Mouse (Mus musculus): ENCODE results near the gene Mef2b.

The Mef2b gene

GRCm38 (mm10) chr8:70139026-70139857 is at the start of gene Mef2b, which contains the start of the genes Rfxank and Borcs8:
TSS of gene Mef2b (plus strand) at chr8:70139711.
TSS of gene Rfxank (minus strand) at chr8:70139154.
TSS of gene Borcs8 (plus strand) at chr8:70139499.
- DNase-seq (ENCODE audit: low read depth), result peak; percentile 100

GRCm38 (mm10) chr8:70092786-70093185 is 46.7 kb upstream of the Mef2b start:
- no peak for DNase-seq (ENCODE audit: low read depth)

DNA sequence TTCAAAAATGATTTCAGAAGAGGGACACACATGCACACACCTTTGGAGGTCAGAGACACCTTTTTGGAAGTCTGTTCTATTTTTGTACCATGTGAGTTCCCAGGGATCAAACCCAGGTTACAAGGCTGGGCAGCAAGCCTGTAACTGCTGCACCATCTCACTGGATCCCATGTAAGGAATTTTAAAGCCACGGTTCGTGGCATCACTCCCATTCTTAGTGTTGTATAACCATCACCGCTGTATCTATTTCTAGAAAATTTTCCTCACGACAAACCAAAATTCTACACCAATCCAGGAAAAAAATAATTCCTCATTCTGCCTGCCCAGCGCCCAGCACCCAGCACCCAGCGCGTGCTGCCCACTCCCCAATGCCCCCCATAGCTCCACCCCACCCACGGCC is 40.2 kb upstream of the Mef2b start:
- no peak for DNase-seq (ENCODE audit: low read depth)

GRCm38 (mm10) chr8:70100241-70100640 is 39.3 kb upstream of the Mef2b start:
- no peak for DNase-seq (ENCODE audit: low read depth)

DNA sequence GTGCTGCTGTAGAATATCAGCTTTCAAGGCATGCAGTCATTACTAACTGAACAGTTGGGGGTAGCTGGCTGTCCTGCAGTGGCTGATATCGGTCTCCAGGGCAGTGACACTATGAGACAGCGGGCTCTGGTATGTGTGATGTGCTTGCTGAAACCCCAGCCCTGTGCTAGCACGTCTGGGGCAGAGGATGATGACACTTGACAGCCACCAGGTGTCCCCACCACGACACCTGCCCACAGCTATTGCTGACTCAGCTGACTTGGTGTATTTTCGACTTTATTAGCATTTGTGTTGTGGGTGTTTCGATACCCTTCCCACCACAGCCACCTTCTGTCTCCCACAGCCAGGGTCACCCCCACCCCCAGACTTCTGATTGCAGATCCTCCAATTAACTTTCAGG is 35.0 kb upstream of the Mef2b start:
- peak; percentile 76 for DNase-seq (ENCODE audit: low read depth)

GRCm38 (mm10) chr8:70104922-70105321 is 34.6 kb upstream of the Mef2b start:
- no peak for DNase-seq (ENCODE audit: low read depth)

DNA sequence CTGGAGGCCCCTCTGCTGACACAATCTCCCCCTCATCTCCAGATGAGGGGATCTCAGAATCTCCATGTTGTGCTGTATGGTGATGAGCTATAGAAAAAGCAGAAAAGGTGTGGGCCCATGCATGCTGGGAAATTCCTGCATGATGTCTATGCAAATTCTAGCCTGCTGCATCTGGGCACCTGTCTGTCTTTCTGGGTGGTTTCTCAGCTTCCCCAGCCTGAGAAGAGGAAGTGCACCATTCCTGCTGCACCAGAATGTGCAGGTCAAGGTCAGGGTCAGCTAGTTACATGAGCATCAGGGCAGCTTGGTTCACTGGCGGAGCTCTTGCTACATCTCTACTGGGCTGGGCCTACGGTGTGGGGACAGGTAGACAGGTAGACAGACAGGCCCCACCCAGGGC is 29.1 kb upstream of the Mef2b start:
- no peak for DNase-seq (ENCODE audit: low read depth)

DNA sequence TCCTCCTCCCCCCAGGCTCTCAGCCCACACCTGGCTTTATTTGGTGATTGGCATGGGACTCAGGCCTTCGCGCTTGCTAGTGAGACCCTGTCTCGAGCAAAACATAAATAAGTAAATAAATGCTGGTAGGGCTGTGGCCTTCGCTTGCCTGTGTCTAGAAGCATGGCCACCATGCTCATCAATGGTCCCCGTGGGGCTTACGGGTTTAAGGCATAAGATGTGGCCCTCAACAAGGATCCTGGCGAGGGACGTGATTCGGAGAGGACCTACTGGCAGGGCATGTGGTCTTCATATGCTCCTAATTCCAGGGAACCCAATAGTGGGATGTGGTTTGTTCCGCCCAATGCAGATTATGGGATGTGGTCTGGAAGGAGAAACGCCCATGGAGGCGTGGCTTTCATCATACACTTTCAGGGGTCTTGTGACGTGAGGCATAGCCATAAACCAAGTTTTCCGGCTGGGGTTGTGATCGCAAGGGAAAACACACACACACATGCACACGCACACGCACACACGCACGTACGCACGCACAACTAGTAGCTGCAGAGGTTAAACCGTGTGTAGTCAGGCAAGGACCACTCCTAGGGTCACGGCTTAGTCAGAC is 28.2 kb upstream of the Mef2b start:
- no peak for DNase-seq (ENCODE audit: low read depth)

DNA sequence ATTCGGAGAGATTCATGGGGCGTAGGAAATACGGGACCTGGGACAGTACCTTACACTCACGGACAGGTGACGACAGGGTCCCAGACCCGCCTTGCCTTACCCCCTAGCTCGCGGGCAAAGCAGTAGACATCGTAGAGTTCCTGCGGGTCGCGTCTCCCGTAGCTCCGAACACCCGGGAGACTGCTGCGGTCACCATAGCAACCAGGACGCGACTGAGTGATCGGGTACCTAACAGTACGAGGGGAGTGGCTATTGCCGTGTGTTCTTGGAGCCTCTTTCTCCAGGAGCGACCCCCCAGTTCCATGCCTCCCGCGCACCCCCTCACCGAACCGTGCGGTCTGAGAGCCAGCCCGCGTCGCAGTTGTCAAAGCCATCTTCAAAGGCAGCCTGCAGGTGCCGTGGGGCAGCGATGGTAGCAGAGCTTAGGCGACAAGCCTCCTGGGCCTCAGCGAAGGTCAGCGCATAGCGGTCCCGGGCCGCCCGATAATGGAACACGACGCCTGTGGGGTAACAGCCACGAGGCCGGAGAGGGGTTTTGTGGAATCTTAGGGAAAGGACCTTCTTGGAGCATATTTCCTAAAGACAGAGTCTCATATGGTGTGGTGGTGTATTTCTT is 27.0 kb upstream of the Mef2b start:
- no peak for DNase-seq (ENCODE audit: low read depth)

DNA sequence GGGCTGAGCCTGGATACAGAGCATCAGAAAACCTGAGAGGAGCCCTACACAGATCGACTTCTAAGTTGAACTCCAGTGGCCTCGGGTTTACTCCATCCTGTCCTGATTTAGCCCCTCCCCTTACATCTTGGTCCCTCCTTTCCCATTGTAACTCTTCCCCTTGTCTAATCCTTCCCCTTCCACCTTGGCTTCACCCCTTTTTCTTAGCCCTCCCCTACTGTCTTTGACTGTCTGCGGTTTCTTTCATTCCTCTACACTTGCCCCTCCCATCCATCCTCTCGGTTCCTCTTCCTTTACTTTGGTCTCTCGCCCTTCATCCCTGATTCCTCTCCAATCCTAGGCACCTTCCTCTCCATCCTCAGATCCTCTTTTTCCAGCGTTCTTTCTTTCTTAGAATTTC is 25.0 kb upstream of the Mef2b start:
- DNase-seq (ENCODE audit: low read depth), result no peak

GRCm38 (mm10) chr8:70114892-70115291 is 24.6 kb upstream of the Mef2b start:
- no peak for DNase-seq (ENCODE audit: low read depth)

DNA sequence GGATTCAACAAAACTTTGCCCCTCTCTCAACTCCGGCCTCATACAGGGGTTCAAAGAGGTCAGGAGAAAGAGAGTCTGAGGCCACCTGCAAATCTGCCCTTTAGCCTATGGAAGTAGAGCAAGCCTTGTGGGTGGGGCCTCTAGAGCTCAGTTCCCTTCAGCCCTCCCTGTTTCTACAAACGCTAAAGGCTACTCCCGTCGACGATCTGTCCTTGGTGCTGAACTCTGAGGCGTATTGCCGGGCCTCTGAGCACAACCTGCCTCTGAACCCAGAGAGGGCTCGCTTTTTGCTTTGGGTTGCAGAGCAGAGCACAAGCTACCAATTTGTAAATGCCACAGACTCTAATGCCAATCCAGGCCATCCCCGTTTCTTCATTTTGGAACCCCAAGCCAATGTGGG is 21.9 kb upstream of the Mef2b start:
- no peak for DNase-seq (ENCODE audit: low read depth)

DNA sequence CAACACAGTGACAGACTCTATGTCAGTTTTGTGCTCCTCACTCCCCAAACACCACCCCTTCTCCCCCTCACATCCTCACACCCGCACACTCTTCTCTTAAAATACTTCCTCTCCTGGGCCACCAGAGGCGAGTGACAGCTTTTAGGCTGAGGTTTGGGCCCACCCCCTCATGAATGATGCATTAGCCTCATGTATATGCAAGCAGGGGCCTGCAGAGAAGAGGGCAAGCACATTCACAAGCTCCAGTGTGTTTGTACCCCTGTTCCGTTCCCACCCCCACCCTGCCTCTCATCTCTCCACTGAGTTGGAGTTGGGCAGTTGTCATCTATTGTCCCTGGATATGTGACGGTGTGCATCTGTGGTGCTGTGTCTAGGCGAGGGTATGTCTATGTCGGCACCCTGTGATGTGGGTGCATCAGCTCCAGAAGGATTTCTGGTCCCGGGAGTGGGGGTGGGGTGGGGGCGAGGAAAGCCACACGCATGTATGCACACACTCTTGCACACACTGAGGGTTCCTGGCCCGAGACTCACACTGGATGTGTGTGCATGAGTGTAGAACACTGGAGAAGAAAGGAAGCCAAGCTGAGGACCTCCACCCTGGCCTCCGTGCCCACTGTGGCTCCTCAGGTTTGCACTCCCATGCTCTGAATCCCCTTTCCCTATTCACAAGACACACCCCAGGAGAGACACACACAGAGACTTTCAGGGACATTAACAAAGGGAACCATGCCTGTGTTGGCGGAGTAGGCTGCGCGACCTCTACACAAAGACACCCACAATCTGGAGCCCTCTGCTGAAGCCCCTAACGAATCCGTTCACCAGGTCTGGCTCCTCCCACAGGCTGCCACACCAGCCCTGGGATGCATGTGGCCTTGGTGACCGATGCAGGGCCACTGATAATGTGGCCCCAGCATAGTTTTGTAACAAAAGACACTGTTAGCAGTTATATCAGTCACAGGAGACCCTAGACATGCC is 20.5 kb upstream of the Mef2b start:
- no peak for DNase-seq (ENCODE audit: low read depth)

- DNase-seq (ENCODE audit: low read depth), result peak; percentile 50
These were observed 18.8 kb upstream of the Mef2b start, which contains the start of gene Ncan for GRCm38 (mm10) chr8:70120667-70121066. TSS of gene Ncan (minus strand) at chr8:70120873.

- DNase-seq (ENCODE audit: low read depth), result peak; percentile 53
These were observed 16.6 kb upstream of the Mef2b start for GRCm38 (mm10) chr8:70122863-70123262.

DNA sequence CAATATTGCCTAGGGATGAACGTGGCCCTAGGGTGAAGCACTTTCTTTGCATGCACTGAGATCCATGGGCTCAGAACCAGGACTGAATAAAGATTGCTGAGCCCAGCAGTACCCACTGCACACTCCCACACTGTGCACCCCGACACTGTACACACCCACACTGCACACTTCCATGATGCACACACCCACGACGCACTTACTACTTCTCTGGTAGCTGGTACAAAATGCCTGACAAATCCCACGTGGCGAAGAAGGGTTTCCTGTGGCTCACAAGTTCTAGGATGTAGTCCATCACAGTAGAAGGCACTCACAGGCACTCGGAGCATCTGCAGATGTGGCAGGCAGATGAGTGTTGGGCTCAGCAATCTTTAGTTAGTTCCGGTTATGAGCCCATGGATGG is 14.5 kb upstream of the Mef2b start:
- DNase-seq (ENCODE audit: low read depth), result no peak

DNA sequence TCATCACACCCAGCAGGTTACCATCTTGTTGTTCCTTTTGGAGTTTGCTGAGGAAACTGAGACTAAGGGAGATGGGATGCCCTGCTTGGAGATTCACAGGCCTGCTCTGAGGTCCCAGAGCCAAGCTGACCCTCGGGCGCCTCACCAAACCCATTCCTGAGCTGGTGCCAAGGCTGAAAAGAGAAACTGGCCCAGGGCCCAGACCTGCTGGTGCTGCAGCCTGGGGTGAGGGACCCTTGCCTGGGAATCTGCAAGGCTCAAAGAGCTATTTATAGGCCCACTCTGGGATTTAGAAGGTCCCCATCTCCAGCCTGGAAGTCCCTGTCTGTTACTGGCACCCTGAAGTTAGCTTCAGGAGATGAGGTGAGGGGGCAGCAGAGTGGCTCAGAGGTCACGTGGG is 11.1 kb upstream of the Mef2b start:
- DNase-seq (ENCODE audit: low read depth), result no peak

- DNase-seq (ENCODE audit: low read depth), result no peak
These were observed 10.1 kb upstream of the Mef2b start for GRCm38 (mm10) chr8:70129309-70129952.

DNA sequence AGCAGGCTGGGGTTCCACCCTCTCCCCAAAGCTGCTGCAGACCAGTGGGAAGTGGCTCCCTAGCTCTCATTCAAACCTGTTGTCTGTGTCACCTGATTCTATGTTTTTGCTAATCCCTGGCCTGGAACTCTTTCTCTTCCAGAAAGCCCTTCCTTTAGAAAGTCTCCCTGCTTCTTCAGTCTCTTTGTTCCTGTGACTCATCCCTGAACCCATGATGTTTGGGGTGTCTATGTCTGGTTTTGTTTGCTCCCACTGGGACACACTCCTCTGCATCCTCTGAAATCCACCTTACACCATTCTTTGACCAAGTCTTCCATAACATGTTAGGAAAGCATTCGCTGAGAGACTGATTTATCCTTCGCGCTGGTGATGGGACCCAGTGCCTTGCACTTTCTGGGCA is 9.4 kb upstream of the Mef2b start:
- no peak for DNase-seq (ENCODE audit: low read depth)

- peak; percentile 95 for DNase-seq (ENCODE audit: low read depth)
These were observed 8.2 kb upstream of the Mef2b start, which contains the start of gene Nr2c2ap for GRCm38 (mm10) chr8:70131166-70131883. TSS of gene Nr2c2ap (plus strand) at chr8:70131333.

DNA sequence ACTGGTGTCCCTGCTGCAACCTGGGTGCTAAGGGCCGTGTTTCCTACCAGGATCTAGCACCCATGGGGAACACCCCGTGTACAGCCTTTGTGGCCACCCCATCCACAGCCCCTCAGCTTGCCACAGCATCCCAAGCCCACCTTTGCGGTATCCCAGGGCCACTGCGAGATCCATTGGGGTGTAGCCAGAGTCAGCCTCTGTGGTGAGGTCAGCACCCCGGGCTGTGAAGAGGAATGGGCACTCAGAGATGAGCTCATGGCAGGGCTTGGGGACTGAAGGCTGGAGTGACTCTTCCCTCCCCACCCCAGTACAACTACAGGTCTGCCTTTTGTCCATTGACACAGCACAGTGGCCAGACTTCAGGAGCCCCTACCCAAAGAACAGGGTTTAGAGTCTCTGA is 5.4 kb upstream of the Mef2b start:
- no peak for DNase-seq (ENCODE audit: low read depth)
